Mouse (Mus musculus): Measurements from ENCODE around the gene Cdip1.

The Cdip1 gene

GRCm38 (mm10) chr16:4718753-4719518 is 71.2 kb downstream of the Cdip1 start, which contains the start of gene Nmral1:
Nmral1 (minus strand) TSS chr16:4719356.
- DNase-seq (ENCODE audit: low read depth, low spot score): peak; percentile 40

DNA sequence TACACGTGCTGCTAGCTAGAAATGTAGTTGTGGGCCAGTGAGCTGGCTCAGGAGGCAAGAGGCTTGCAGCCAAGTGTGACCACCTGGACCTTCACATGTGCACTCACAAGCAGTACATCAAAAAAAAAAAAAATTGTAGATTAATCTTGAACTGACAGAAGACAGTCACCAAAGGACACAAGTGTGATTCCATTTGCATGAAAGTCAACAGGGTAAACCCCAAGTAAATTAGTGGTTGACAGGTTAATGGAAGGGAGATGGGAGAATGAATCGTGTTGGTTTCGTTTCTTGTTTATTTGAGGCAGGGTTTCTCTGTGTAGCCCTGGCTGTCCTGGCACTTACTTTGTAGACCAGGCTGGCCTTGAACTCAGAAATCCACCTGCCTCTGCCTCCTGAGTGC is 72.2 kb downstream of the Cdip1 start:
- no peak for DNase-seq (ENCODE audit: low read depth, low spot score)

GRCm38 (mm10) chr16:4713861-4714710 is 76.0 kb downstream of the Cdip1 start:
- DNase-seq (ENCODE audit: low read depth, low spot score): no peak

DNA sequence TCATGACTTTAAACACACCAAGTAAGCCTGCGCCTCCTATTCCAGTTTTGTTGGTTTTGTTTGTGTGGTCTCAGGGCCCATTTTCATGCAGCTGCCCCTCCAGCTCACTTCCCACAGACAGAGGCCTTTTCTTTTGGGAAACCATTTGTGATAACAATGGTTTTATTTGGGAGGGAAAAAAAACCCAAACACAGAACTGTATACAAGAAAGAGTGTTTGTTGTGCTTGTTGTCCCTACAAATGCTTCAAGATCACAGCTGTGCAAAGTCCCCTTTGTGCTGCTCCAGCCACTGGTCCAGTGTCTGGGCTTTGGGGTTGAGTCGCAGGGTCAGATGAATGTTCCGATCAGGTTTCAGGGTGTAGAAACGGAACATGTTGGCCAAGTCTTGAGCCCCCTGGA is 78.9 kb downstream of the Cdip1 start:
- DNase-seq (ENCODE audit: low read depth, low spot score): no peak

- no peak for DNase-seq (ENCODE audit: low read depth, low spot score)
These were observed 84.6 kb downstream of the Cdip1 start for GRCm38 (mm10) chr16:4705541-4705940.

DNA sequence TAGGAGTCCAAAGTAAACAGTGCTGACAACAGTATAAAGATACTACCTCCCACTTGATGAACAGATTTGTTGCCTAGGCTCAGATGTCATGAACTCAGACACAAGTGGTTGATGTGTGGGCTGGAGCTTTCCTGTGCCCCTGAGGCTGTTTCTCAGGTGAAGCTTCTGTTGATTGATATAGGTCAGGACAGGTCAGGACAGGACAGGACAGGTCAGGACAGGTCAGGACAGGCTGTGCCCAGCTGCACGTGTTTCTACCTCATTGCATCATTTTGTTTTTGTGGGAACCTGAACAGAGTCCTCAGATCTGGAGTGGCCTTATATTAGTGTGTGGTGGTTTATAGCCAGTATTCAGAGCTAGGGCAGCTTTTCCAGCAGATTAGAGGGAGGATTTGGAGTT is 87.4 kb downstream of the Cdip1 start:
- no peak for DNase-seq (ENCODE audit: low read depth, low spot score)

DNA sequence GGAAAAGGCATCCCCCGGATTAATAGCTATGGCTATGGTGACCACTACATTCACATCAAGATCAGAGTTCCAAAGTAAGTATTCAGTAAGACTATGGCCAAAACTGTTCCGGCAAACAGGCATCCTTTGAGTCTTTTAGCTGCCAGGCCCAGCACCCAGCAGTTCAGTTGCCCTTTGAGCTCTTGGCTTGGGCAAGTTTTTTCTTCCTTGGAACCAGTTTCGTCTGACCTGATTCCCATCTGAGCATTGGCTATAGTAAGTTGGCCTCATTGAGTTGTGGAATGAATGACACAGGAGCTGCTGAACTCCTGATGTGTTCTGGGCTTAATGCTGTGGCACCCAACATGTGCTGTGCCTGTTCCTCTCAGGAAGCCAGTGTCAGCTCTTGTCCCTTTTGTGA is 88.9 kb downstream of the Cdip1 start:
- no peak for DNase-seq (ENCODE audit: low read depth, low spot score)
